Mouse (Mus musculus): ENCODE results near the gene Cuta. TPM values are rescaled to one million over a fixed set of nuclear protein-coding genes. Genes with fewer than 3 reads are reported as not detected.
"Not testable (repeated sequence)": the region's sequence is repeated elsewhere in the genome, so short reads cannot be mapped to it uniquely, and the experiment has no call there.

Cuta gene
- polyA plus RNA-seq, 1 experiment from 2014 or later = 80.2 TPM

DNA sequence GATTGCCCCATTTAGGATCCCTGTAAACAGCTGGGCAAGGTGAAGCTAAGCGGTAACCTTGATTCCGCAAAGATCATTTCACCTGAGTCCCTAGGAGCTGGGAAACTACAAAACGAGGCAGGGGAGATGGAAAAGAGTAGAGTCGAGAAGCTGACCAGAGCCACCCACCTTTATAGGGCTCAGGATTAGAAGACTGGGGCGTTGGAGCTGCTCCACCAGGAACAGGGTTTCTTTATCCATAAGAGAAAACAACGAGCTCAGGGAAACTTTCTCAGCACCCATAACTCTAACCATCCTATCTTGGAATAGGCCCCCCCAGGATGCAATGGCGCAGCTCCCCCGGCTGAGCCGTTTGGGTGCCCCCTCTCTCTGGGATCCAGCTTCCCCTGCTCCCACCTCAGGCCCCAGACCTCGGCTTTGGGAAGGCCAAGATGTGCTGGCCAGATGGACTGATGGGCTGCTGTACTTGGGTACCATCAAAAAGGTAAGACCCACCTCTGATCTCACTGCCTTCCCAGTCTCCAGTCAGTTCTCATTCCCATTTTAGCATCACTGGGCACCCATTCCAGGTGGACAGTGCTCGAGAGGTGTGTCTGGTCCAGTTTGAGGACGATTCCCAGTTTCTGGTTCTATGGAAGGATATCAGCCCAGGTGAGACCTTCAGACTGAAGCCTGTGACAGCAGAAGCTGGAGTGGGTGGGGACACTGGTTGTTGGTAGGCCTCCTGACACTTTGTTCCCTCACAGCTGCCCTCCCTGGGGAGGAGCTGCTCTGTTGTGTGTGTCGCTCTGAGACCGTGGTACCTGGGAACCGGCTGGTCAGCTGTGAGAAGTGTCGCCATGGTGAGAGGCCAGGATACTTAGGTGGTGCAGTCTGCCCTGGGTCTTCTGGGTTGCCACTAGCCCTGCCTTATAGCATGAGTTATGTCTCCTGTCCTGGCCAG lies 5.2 kb downstream of the Cuta start:
- H3K27ac ChIP-seq (ENCODE audit: low read length) = no peak overlapping the region; the same call in 1 of the 2 replicates
- peaks cover 33% of the 10 kb centered on the region for H3K4me1 ChIP-seq (ENCODE audit: control insufficient read depth, low read depth, low read length)
- H3K36me3 ChIP-seq (ENCODE audit: control insufficient read depth, insufficient read depth) = peaks cover 12% of the 10 kb centered on the region
- no peaks in the 10 kb centered on the region for H3K27me3 ChIP-seq (ENCODE audit: control insufficient read depth, insufficient read depth, low read depth, low read length)
- H3K9me3 ChIP-seq (replicated peaks; ENCODE audit: control insufficient read depth, low read length) = no peaks in the 10 kb centered on the region
- 74% methylated on average over 16 of the region's 16 CpGs for WGBS (ENCODE audit: insufficient replicate concordance)
- ATAC-seq (ENCODE audit: low read depth) = no peak
- H3K4me3 ChIP-seq (ENCODE audit: low read depth, low read length) = peak overlapping the region; percentile 82
- peak overlapping the region; percentile 79 for H3K9ac ChIP-seq (ENCODE audit: low read depth, low read length)
- H3K4me2 ChIP-seq (ENCODE audit: low read depth, low read length) = peak overlapping the region; percentile 96

DNA sequence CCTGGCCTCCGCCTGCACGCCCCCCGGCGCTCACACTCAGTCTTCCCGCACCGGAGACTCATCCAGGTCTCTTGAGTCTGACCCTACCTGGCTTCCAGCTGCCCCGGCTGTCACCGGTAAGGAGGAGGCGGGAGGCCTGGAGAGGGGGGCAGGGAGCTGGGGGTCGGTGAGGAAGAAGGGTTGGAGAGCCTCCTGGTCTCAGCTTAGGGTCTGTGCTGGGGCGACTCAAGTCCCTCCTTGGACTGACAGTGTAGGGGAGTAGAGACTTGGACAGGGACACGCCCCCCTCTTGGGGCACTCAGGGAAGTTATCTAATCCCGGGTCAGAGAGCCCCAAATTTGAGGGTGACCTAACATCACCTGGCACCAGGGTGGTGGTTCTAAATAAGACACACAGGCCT lies 6.0 kb downstream of the Cuta start:
- WGBS (ENCODE audit: insufficient replicate concordance) = 5% methylated on average over 13 of the region's 13 CpGs
- Histone ChIP-seq H3K36me3 (ENCODE audit: control insufficient read depth, insufficient read depth) (peaks cover 16% of the 10 kb centered on the region), H3K4me3 (ENCODE audit: low read depth, low read length) (peak overlapping the region; percentile 82), H3K27ac (ENCODE audit: low read length) (peak overlapping the region; percentile 83), H3K27me3 (ENCODE audit: control insufficient read depth, insufficient read depth, low read depth, low read length) (no peaks in the 10 kb centered on the region), H3K9ac (ENCODE audit: low read depth, low read length) (peak overlapping the region; percentile 79), H3K4me2 (ENCODE audit: low read depth, low read length) (peak overlapping the region; percentile 96), H3K4me1 (ENCODE audit: control insufficient read depth, low read depth, low read length) (peaks cover 28% of the 10 kb centered on the region), H3K9me3 (replicated peaks; ENCODE audit: control insufficient read depth, low read length) (no peaks in the 10 kb centered on the region)
- no peak for ATAC-seq (ENCODE audit: low read depth)

DNA sequence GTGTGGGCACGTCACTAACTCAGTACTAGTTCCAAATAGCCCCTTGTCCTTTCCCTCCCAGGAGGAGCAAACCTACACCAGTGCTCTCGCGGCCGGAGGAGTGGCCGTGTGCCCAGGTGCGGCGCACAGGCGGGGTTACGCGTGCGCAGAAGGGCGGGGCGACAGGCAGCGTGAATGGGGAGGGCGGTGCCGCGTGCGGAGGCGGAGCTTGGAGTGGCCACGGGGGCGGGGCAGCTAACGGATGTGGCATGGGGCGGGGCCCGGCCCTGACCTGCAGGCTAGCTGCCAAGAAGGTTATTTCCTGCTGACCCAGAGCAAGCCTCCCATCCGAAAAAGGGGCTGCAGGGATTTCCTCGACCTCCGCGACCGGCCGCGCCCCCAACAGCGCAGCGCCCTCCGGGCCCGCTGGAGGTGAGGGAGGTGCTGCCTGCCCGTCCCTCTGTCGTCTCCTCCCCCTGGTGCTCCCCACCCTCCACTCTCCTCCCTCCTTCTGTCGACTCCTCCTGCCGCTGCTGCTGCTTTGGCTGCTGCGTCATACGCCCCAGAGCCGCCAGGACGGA lies 6.5 kb downstream of the Cuta start, which contains the start of gene Phf1:
Gene Phf1 (plus strand): TSS at position 214 of the 560 bp plus-strand sequence.
- Histone ChIP-seq H3K9me3 (replicated peaks; ENCODE audit: control insufficient read depth, low read length) (no peaks in the 10 kb centered on the region), H3K36me3 (ENCODE audit: control insufficient read depth, insufficient read depth) (peaks cover 17% of the 10 kb centered on the region), H3K4me3 (ENCODE audit: low read depth, low read length) (peak within 1 kb of the TSS; percentile 82), H3K27me3 (ENCODE audit: control insufficient read depth, insufficient read depth, low read depth, low read length) (no peaks in the 10 kb centered on the region), H3K9ac (ENCODE audit: low read depth, low read length) (peak within 1 kb of the TSS; percentile 79), H3K4me2 (ENCODE audit: low read depth, low read length) (peak within 1 kb of the TSS; percentile 96), H3K4me1 (ENCODE audit: control insufficient read depth, low read depth, low read length) (peaks cover 23% of the 10 kb centered on the region), H3K27ac (ENCODE audit: low read length) (peak within 1 kb of the TSS; percentile 83)
- ATAC-seq (ENCODE audit: low read depth) = peak; percentile 92
- WGBS (ENCODE audit: insufficient replicate concordance) = under 1% methylated on average over 40 of the region's 43 CpGs

DNA sequence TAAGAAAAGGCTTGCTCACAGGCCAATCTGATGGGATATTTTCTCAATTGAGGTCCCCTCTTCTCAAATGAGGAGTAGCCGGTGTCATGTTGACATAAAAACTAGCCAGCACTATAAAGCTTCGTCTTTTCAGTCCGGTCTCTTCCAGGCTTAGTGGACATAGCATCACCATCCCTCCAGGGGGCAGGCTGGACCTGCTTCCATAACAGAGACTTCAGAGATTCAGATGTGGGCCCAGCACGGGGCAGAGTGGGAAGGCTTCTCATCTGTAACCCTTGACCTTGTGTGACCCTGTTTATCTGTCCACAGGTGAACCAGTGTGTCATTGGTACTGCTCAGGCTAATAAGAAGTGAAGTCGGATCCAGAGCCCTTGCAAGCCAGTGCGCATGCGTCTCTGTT lies 7.6 kb downstream of the Cuta start:
- peaks cover 21% of the 10 kb centered on the region for H3K36me3 ChIP-seq (ENCODE audit: control insufficient read depth, insufficient read depth)
- not testable (repeated sequence) for H3K9ac ChIP-seq (ENCODE audit: low read depth, low read length); ATAC-seq (ENCODE audit: low read depth); H3K4me3 ChIP-seq (ENCODE audit: low read depth, low read length); H3K9me3 ChIP-seq (replicated peaks; ENCODE audit: control insufficient read depth, low read length); H3K27ac ChIP-seq (ENCODE audit: low read length); H3K4me2 ChIP-seq (ENCODE audit: low read depth, low read length); H3K27me3 ChIP-seq (ENCODE audit: control insufficient read depth, insufficient read depth, low read depth, low read length)
- WGBS (ENCODE audit: insufficient replicate concordance) = 68% methylated on average over 7 of the region's 7 CpGs
- H3K4me1 ChIP-seq (ENCODE audit: control insufficient read depth, low read depth, low read length) = peaks cover 16% of the 10 kb centered on the region

DNA sequence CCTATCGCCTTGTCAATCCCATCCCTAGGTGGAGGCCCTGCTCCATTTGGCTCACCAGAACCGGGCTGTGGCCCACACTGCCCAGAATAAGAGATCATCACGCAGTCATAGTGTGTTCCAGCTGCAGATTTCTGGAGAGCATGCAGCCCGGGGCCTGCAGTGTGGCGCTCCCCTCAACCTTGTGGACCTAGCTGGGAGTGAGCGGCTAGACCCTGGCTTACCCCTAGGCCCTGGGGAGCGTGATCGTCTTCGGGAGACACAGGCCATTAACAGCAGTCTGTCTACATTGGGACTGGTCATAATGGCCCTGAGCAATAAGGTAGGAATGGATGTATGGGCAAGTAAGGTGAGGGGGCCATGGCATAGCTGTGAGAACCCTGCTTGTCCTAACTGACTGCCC lies 14.0 kb downstream of the Cuta start:
- not testable (repeated sequence) for H3K9ac ChIP-seq (ENCODE audit: low read depth, low read length); H3K27me3 ChIP-seq (ENCODE audit: control insufficient read depth, insufficient read depth, low read depth, low read length); ATAC-seq (ENCODE audit: low read depth); H3K4me3 ChIP-seq (ENCODE audit: low read depth, low read length); H3K27ac ChIP-seq (ENCODE audit: low read length); H3K4me1 ChIP-seq (ENCODE audit: control insufficient read depth, low read depth, low read length); H3K4me2 ChIP-seq (ENCODE audit: low read depth, low read length); H3K9me3 ChIP-seq (replicated peaks; ENCODE audit: control insufficient read depth, low read length)
- H3K36me3 ChIP-seq (ENCODE audit: control insufficient read depth, insufficient read depth) = peaks cover 40% of the 10 kb centered on the region
- 95% methylated on average over 9 of the region's 9 CpGs for WGBS (ENCODE audit: insufficient replicate concordance)

DNA sequence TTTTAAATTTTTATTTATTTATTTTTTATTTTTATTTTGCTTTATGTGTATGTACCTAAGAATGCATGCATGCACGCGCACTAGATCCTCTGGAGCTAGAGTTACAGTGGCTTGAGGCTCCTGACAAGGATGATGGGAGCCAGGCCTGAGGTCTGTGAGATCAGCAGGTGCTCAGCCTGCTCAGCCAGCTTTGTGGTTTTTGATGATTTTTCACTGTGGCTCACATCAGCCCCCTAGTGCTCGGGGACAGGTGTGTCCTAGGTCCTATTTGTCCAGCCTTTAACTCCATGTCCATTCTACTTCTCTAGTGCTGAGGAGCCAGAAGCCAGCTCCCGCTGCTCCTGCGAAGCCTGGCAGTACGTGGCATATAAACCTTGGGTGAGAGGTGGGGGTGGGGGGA lies 17.0 kb downstream of the Cuta start:
- 88% methylated on average over 5 of the region's 6 CpGs for WGBS (ENCODE audit: insufficient replicate concordance)
- not testable (repeated sequence) for H3K4me3 ChIP-seq (ENCODE audit: low read depth, low read length); H3K9me3 ChIP-seq (replicated peaks; ENCODE audit: control insufficient read depth, low read length); H3K4me2 ChIP-seq (ENCODE audit: low read depth, low read length); H3K27ac ChIP-seq (ENCODE audit: low read length); ATAC-seq (ENCODE audit: low read depth); H3K9ac ChIP-seq (ENCODE audit: low read depth, low read length); H3K27me3 ChIP-seq (ENCODE audit: control insufficient read depth, insufficient read depth, low read depth, low read length)
- H3K4me1 ChIP-seq (ENCODE audit: control insufficient read depth, low read depth, low read length) = peaks cover 11% of the 10 kb centered on the region
- peaks cover 27% of the 10 kb centered on the region for H3K36me3 ChIP-seq (ENCODE audit: control insufficient read depth, insufficient read depth)

DNA sequence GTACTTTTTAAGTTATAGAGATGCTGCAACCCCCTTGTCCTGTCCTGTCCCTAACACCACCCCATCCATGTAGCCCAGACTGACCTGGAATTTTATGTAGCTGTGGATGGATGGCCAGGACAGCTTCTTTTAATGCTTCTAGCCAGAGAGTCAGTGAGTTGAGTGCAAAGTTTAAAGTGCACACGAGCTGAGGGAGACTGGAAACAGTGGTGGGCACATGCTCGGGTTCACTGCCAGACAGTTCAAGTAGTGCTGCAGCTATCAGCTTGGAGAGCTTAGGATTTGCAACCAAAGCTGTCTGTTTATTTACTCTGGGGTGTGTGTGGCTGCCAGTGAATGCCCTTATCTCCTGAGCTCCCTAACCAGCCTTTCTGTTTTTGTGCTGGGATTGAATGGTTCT lies 19.9 kb downstream of the Cuta start:
- not testable (repeated sequence) for H3K4me3 ChIP-seq (ENCODE audit: low read depth, low read length); H3K27me3 ChIP-seq (ENCODE audit: control insufficient read depth, insufficient read depth, low read depth, low read length); H3K9me3 ChIP-seq (replicated peaks; ENCODE audit: control insufficient read depth, low read length); H3K9ac ChIP-seq (ENCODE audit: low read depth, low read length); H3K27ac ChIP-seq (ENCODE audit: low read length); ATAC-seq (ENCODE audit: low read depth)
- Histone ChIP-seq H3K4me1 (ENCODE audit: control insufficient read depth, low read depth, low read length) (peaks cover 11% of the 10 kb centered on the region), H3K4me2 (ENCODE audit: low read depth, low read length) (peak overlapping the region; percentile 12; the same call in 1 of the 2 replicates), H3K36me3 (ENCODE audit: control insufficient read depth, insufficient read depth) (peaks cover 12% of the 10 kb centered on the region)
- WGBS (ENCODE audit: insufficient replicate concordance) = 54% methylated on average over 2 of the region's 2 CpGs

DNA sequence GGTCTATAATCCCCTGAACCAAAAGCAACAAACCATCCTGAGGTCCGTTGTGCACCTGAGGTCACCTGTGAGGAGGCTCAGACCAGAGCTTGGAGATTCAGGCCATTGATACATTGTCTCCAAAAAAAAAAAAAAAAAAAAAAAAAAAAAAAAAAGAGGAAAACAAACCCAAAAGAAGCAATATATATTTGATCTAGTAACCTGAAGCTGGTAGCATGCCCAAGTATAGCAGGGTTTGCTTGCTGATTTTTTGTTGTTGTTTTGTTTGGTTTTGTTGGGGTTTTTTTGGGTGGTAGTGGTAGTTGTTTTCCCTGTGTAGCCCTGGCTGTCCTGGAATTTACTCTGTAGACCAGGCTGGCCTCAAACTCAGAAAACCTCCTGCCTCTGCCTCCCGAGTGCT lies 21.0 kb downstream of the Cuta start:
- Histone ChIP-seq H3K27me3 (ENCODE audit: control insufficient read depth, insufficient read depth, low read depth, low read length) (no peaks in the 10 kb centered on the region), H3K36me3 (ENCODE audit: control insufficient read depth, insufficient read depth) (peaks cover 12% of the 10 kb centered on the region), H3K4me3 (ENCODE audit: low read depth, low read length) (peak overlapping the region; percentile 87), H3K9me3 (replicated peaks; ENCODE audit: control insufficient read depth, low read length) (no peaks in the 10 kb centered on the region), H3K9ac (ENCODE audit: low read depth, low read length) (peak overlapping the region; percentile 86), H3K4me2 (ENCODE audit: low read depth, low read length) (peak overlapping the region; percentile 76), H3K4me1 (ENCODE audit: control insufficient read depth, low read depth, low read length) (peaks cover 11% of the 10 kb centered on the region), H3K27ac (ENCODE audit: low read length) (no peak overlapping the region)
- WGBS (ENCODE audit: insufficient replicate concordance) = 74% methylated on average over 2 of the region's 2 CpGs
- ATAC-seq (ENCODE audit: low read depth) = no peak

DNA sequence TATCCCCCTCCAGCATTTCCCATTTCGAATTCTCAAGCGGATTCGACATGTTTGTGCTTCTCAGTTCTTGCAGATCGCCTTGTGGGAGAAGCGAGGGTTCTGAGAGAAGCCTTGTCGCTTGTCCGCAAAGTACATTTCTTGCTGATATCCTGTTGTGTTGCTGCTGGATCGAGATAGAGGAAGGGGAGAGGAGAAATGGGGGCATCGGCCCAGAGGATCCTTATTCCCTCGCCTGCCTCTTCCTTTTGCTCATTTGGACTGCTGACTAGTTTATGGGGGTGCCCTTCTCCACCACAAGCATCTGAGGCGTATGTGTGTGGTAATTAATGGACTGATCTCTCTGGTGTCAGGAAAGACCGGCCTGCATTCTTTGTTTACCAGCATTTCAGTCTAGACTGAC lies 21.8 kb downstream of the Cuta start:
- H3K27ac ChIP-seq (ENCODE audit: low read length) = peak overlapping the region; percentile 78
- not testable (repeated sequence) for ATAC-seq (ENCODE audit: low read depth); H3K9me3 ChIP-seq (replicated peaks; ENCODE audit: control insufficient read depth, low read length); H3K27me3 ChIP-seq (ENCODE audit: control insufficient read depth, insufficient read depth, low read depth, low read length)
- under 1% methylated on average over 12 of the region's 12 CpGs for WGBS (ENCODE audit: insufficient replicate concordance)
- peaks cover 11% of the 10 kb centered on the region for H3K4me1 ChIP-seq (ENCODE audit: control insufficient read depth, low read depth, low read length)
- H3K4me2 ChIP-seq (ENCODE audit: low read depth, low read length) = peak overlapping the region; percentile 76
- peak overlapping the region; percentile 87 for H3K4me3 ChIP-seq (ENCODE audit: low read depth, low read length)
- peaks cover 12% of the 10 kb centered on the region for H3K36me3 ChIP-seq (ENCODE audit: control insufficient read depth, insufficient read depth)
- H3K9ac ChIP-seq (ENCODE audit: low read depth, low read length) = peak overlapping the region; percentile 86

Measured in liver, embryonic 16.5 days (tissue).